Mouse (Mus musculus) testis, adult 2 months (tissue): ENCODE measurements around the gene Lypd6. TPM values are rescaled to one million over a fixed set of nuclear protein-coding genes. Genes with fewer than 3 reads are reported as not detected.

Experiments
- H3K27ac ChIP-seq: fragments of 200-500 bp; 2 replicates; pipeline ENCODE4 v1.5.1; 2012; ENCODE audit warnings: low read depth, low read length; ENCODE audit not compliant: control insufficient read depth, insufficient read depth
- H3K27me3 ChIP-seq: fragments of 200-500 bp; 2 replicates; pipeline ENCODE4 v1.6.1; 2012; ENCODE audit warnings: mild to moderate bottlenecking, low read length, moderate library complexity; ENCODE audit not compliant: control insufficient read depth, insufficient read depth
- H3K36me3 ChIP-seq: fragments of 200-500 bp; 2 replicates; pipeline ENCODE4 v1.6.1; 2012; ENCODE audit warnings: mild to moderate bottlenecking, low read length; ENCODE audit not compliant: control insufficient read depth, insufficient read depth
- H3K4me1 ChIP-seq: fragments of 200-500 bp; 2 replicates; pipeline ENCODE4 v1.6.1; 2012; ENCODE audit warnings: low read length; ENCODE audit not compliant: control insufficient read depth, insufficient read depth
- H3K4me3 ChIP-seq: fragments of 200-500 bp; 2 replicates; pipeline ENCODE4 v1.5.1; 2012; ENCODE audit warnings: low read depth, mild to moderate bottlenecking, low read length, moderate library complexity, mixed read lengths; ENCODE audit not compliant: control insufficient read depth
- CTCF ChIP-seq: fragments of 200-500 bp; IDR thresholded peaks from 2 replicates; pipeline ENCODE4 v1.5.1; 2012; ENCODE audit warnings: low read depth, mild to moderate bottlenecking, inconsistent platforms, low read length, moderate library complexity; ENCODE audit not compliant: control insufficient read depth, insufficient read depth, insufficient replicate concordance
- POLR2A ChIP-seq: fragments of 200-500 bp; IDR thresholded peaks from 2 replicates; pipeline ENCODE4 v1.6.1; 2012; ENCODE audit warnings: low read depth, mild to moderate bottlenecking, inconsistent platforms, low read length, moderate library complexity; ENCODE audit not compliant: control insufficient read depth
- polyA plus RNA-seq: library from polyadenylated mRNA; depleted of rRNA; stranded (reverse); fragments of >200 nt; gene quantifications from 2 replicates; pipeline ENCODE4 v1.2.3, GENCODE M21; 2012

Lypd6 gene
- polyA plus RNA-seq, 1 experiment: 0.65 TPM

- Histone ChIP-seq H3K4me1 (no peaks in the 10 kb centered on the region), H3K27ac (no peak overlapping the region), H3K4me3 (no peak overlapping the region), H3K36me3 (no peaks in the 10 kb centered on the region), H3K27me3 (no peaks in the 10 kb centered on the region)
- TF ChIP-seq POLR2A (no peak), CTCF (no peak)
Observed at GRCm38 (mm10) chr2:50151401-50151800, 85.2 kb downstream of the Lypd6 start.

- Histone ChIP-seq H3K36me3 (no peaks in the 10 kb centered on the region), H3K27ac (no peak overlapping the region), H3K4me1 (no peaks in the 10 kb centered on the region), H3K4me3 (no peak overlapping the region), H3K27me3 (no peaks in the 10 kb centered on the region)
- TF ChIP-seq POLR2A: no peak
- TF ChIP-seq CTCF: no peak
Observed at GRCm38 (mm10) chr2:50151879-50152278, 85.7 kb downstream of the Lypd6 start.

GRCm38 (mm10) chr2:50156009-50156408 lies 89.8 kb downstream of the Lypd6 start:
- Histone ChIP-seq H3K4me3 (no peak overlapping the region), H3K4me1 (no peaks in the 10 kb centered on the region), H3K27ac (no peak overlapping the region), H3K27me3 (no peaks in the 10 kb centered on the region), H3K36me3 (no peaks in the 10 kb centered on the region)
- no peak for TF ChIP-seq POLR2A
- TF ChIP-seq CTCF: no peak

GRCm38 (mm10) chr2:50160069-50160468 lies 93.8 kb downstream of the Lypd6 start:
- Histone ChIP-seq H3K27me3 (no peaks in the 10 kb centered on the region), H3K27ac (no peak overlapping the region), H3K36me3 (no peaks in the 10 kb centered on the region), H3K4me1 (no peaks in the 10 kb centered on the region), H3K4me3 (no peak overlapping the region)
- TF ChIP-seq CTCF: no peak
- no peak for TF ChIP-seq POLR2A

GRCm38 (mm10) chr2:50163608-50164007 lies 97.4 kb downstream of the Lypd6 start:
- no peaks in the 10 kb centered on the region for H3K27me3 ChIP-seq
- H3K36me3 ChIP-seq: no peaks in the 10 kb centered on the region
- no peaks in the 10 kb centered on the region for H3K4me1 ChIP-seq
- no peak overlapping the region for H3K4me3 ChIP-seq
- no peak overlapping the region for H3K27ac ChIP-seq
- TF ChIP-seq CTCF (no peak), POLR2A (no peak)

GRCm38 (mm10) chr2:50165277-50165676 lies 99.0 kb downstream of the Lypd6 start:
- Histone ChIP-seq H3K27me3 (no peaks in the 10 kb centered on the region), H3K36me3 (no peaks in the 10 kb centered on the region), H3K4me1 (no peaks in the 10 kb centered on the region), H3K4me3 (no peak overlapping the region), H3K27ac (no peak overlapping the region)
- TF ChIP-seq POLR2A (no peak), CTCF (no peak)

- H3K36me3 ChIP-seq: no peaks in the 10 kb centered on the region
- H3K4me3 ChIP-seq: no peak overlapping the region
- TF ChIP-seq CTCF (no peak), POLR2A (no peak)
- no peaks in the 10 kb centered on the region for H3K27me3 ChIP-seq
- H3K4me1 ChIP-seq: no peaks in the 10 kb centered on the region
- H3K27ac ChIP-seq: no peak overlapping the region
Observed at GRCm38 (mm10) chr2:50166082-50166481, 99.9 kb downstream of the Lypd6 start.
